25 mouse cellular contexts compared by ENCODE assay signal in genomic region chr6:96186517-96186916, GRCm38 (mm10). TPM values are rescaled to one million over a fixed set of nuclear protein-coding genes. Genes with fewer than 3 reads are reported as not detected.
DNase-seq lines count a peak whose midpoint lies in the region; ATAC-seq lines count a peak whose summit lies in the region.
"Had no signal": no experiment of that assay in that cellular context is flagged by ENCODE, and none has a peak within 500 bp of the region (broad histone marks: within the 10 kb centered on the region; RNA-seq: fewer than 3 reads in every experiment).

No protein-coding gene starts in this region.

- H3K4me1 ChIP-seq in heart, embryonic 10.5 days = no peaks in the 10 kb centered on the region

- H3K9me3 ChIP-seq in heart, embryonic 10.5 days = no peaks in the 10 kb centered on the region

- DNase-seq in frontal cortex, postnatal 10 days (ENCODE audit: low spot score in 2 of 2) = no peak
- peak; percentile 62 for DNase-seq in NIH3T3 (ENCODE audit: low read depth)
- peak; percentile 31 for DNase-seq in brain, adult 2 months (ENCODE audit: low read depth, low spot score)
- no peak for DNase-seq in heart, embryonic 10.5 days (ENCODE audit: low spot score)
- DNase-seq in ovary, postnatal 36 days (ENCODE audit: low spot score) = no peak
- DNase-seq: adrenal gland, adult 2 months; adrenal gland, adult 8-10 months; adrenal gland, postnatal 10 days; adrenal gland, postnatal 14 days; adrenal gland, postnatal 25 days; adrenal gland, postnatal 36 days; B cell, adult 2 months; cerebellum, adult 11 months; cerebellum, adult 11-12 months; cerebellum, adult 18-20 months; cerebellum, adult 2 months; cerebellum, adult 8-10 months had no signal

- peak; percentile 82 for ATAC-seq in frontal cortex, adult (ENCODE audit: low TSS enrichment)
- ATAC-seq: activated CD4-positive, CD25-positive, alpha-beta regulatory T cell, adult 4 months; CD4-positive, CD25-positive, alpha-beta regulatory T cell, adult 4 months; Patski had no signal

- H3K27me3 ChIP-seq in heart, embryonic 10.5 days (ENCODE audit: insufficient read depth, poor library complexity, severe bottlenecking) = no peaks in the 10 kb centered on the region
- H3K27me3 ChIP-seq: CH12.LX, Patski had no signal

- H3K27ac ChIP-seq in heart, embryonic 10.5 days = no peak overlapping the region

- H3K4me3 ChIP-seq in heart, embryonic 10.5 days = no peak overlapping the region

- WGBS in heart, embryonic 10.5 days = 58% methylated on average over 2 of the region's 2 CpGs

- no peaks in the 10 kb centered on the region for H3K36me3 ChIP-seq in heart, embryonic 10.5 days
- H3K36me3 ChIP-seq: G1E had no signal

RNA-seq across cellular contexts. Expression of gene 1700123L14Rik, which starts 20.5 kb away (rescaled TPM):
- not detected in 2 replicates for polyA plus RNA-seq in heart, embryonic 10.5 days (2016; fragmentation: Nextera tagmentation; extraction: Ambion mirVana)
- polyA plus RNA-seq: activated CD4-positive, CD25-positive, alpha-beta regulatory T cell, adult 4 months; adrenal gland, adult 2 months; brain, embryonic 14.5 days; C2C12; CD4-positive, CD25-positive, alpha-beta regulatory T cell, adult 4 months; G1E; Patski had no signal

Comparison
In these comparisons a context has a peak if more than half of its experiments do, and no peak if none do; other contexts are left out.
1. DNase-seq: peak in NIH3T3 (single experiment) and brain, adult 2 months (single experiment); none in frontal cortex, postnatal 10 days (0 of 2), heart, embryonic 10.5 days (single experiment) and ovary, postnatal 36 days (single experiment).